Comparison of ENCODE assay signal across 27 mouse cellular contexts in the genomic region with DNA sequence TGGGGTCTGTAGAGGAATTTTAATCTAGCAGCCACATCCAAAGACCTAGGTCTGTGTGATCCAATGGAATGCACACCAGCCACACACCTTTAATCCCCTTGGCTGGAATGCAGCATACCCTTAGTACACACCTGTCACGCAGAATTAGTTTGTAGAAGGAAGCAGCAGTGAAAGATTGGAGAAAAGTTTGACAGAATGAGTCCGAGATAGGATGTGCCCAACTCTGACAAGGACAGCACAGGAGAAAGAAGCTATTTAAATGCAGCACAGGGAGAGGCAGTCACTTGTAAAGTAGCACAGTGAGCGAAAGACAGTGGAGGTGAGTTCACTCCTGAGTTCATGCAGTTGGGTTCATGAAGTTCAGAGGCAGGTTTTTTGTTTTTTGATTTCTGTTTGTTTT.
"Had no signal": no experiment of that assay in that cellular context is flagged by ENCODE, and none has a peak within 500 bp of the region (broad histone marks: within the 10 kb centered on the region; RNA-seq: fewer than 3 reads in every experiment).

No protein-coding gene starts in this region.

- ATAC-seq: forebrain, embryonic 13.5 days; forebrain, embryonic 14.5 days; forebrain, embryonic 15.5 days; forebrain, embryonic 16.5 days; forebrain, postnatal 0 days had no signal

- H3K9ac ChIP-seq: embryonic facial prominence, embryonic 12.5 days; embryonic facial prominence, embryonic 13.5 days; embryonic facial prominence, embryonic 15.5 days; forebrain, embryonic 12.5 days; forebrain, embryonic 13.5 days; forebrain, embryonic 15.5 days; forebrain, postnatal 0 days had no signal

- H3K4me2 ChIP-seq: embryonic facial prominence, embryonic 12.5 days; embryonic facial prominence, embryonic 13.5 days; embryonic facial prominence, embryonic 15.5 days; forebrain, embryonic 12.5 days; forebrain, embryonic 13.5 days; forebrain, embryonic 15.5 days had no signal

- H3K9me3 ChIP-seq: embryonic facial prominence, embryonic 13.5 days; embryonic facial prominence, embryonic 15.5 days; forebrain, embryonic 15.5 days; heart, embryonic 10.5 days had no signal

- H3K4me3 ChIP-seq: embryonic facial prominence, embryonic 10.5 days; embryonic facial prominence, embryonic 12.5 days; embryonic facial prominence, embryonic 13.5 days; embryonic facial prominence, embryonic 15.5 days; erythroblast, embryonic 14.5 days; forebrain, embryonic 10.5 days; forebrain, embryonic 12.5 days; forebrain, embryonic 13.5 days; forebrain, embryonic 15.5 days; gastrocnemius, adult 2 months; heart, adult 2 months; heart, embryonic 10.5 days had no signal

- H3K27me3 ChIP-seq: embryonic facial prominence, embryonic 12.5 days; embryonic facial prominence, embryonic 13.5 days; embryonic facial prominence, embryonic 15.5 days; forebrain, embryonic 12.5 days; forebrain, embryonic 13.5 days; forebrain, embryonic 15.5 days had no signal

- DNase-seq: cerebellum, adult 9-10 months; cerebellum, adult 9-11 months; cerebellum, postnatal 10 days; cerebellum, postnatal 14 days; cerebellum, postnatal 25 days; cerebellum, postnatal 36 days; embryo, embryonic 11 days; forebrain, postnatal 0 days; gastrocnemius, adult 2 months; gastrocnemius, postnatal 10 days; gastrocnemius, postnatal 14 days; gastrocnemius, postnatal 25 days; gastrocnemius, postnatal 36 days; heart, adult 18-20 months; heart, adult 2 months had no signal

- H3K27ac ChIP-seq: embryonic facial prominence, embryonic 10.5 days; embryonic facial prominence, embryonic 12.5 days; embryonic facial prominence, embryonic 13.5 days; embryonic facial prominence, embryonic 15.5 days; forebrain, embryonic 10.5 days; forebrain, embryonic 12.5 days; forebrain, embryonic 13.5 days; forebrain, embryonic 15.5 days; gastrocnemius, adult 2 months; heart, adult 2 months; heart, embryonic 10.5 days had no signal
